Mouse (Mus musculus) stomach, embryonic 15.5 days (tissue): ENCODE results near the gene Sigmar1. TPM values are rescaled to one million over a fixed set of nuclear protein-coding genes. Genes with fewer than 3 reads are reported as not detected.
A peak's percentile ranks its signal among the peaks of the same experiment; 100 is the strongest.
"Not testable (repeated sequence)": the region's sequence is repeated elsewhere in the genome, so short reads cannot be mapped to it uniquely, and the experiment has no call there.

Source experiments
- ATAC-seq: fragments of 200-750 bp; cut with Nextera tagmentation; 2 replicates; pipeline ENCODE4 v1.8.0; 2017; ENCODE audit warnings: low read depth, moderate number of reproducible peaks, moderate TSS enrichment; ENCODE audit not compliant: insufficient read depth, low FRiP score
- H3K27ac ChIP-seq: fragments of 300-500 bp; sonication (generic); 2 replicates; pipeline ENCODE4 v1.5.1; 2015; ENCODE audit warnings: mild to moderate bottlenecking, inconsistent platforms
- H3K27me3 ChIP-seq: fragments of 300-500 bp; sonication (generic); replicated peaks from 2 replicates; pipeline ENCODE4 v1.6.1; 2015; ENCODE audit warnings: inconsistent platforms
- H3K36me3 ChIP-seq: fragments of 300-500 bp; sonication (generic); 2 replicates; pipeline ENCODE4 v1.6.1; 2015; ENCODE audit warnings: inconsistent platforms
- H3K4me1 ChIP-seq: fragments of 300-500 bp; sonication (generic); 2 replicates; pipeline ENCODE4 v1.6.1; 2015; ENCODE audit warnings: inconsistent platforms
- H3K4me2 ChIP-seq: fragments of 300-500 bp; sonication (generic); 2 replicates; pipeline ENCODE4 v1.6.1; 2015; ENCODE audit warnings: mild to moderate bottlenecking, inconsistent platforms
- H3K4me3 ChIP-seq: fragments of 300-500 bp; sonication (generic); replicated peaks from 2 replicates; pipeline ENCODE4 v1.5.1; 2015; ENCODE audit warnings: inconsistent platforms
- H3K9ac ChIP-seq: fragments of 300-500 bp; sonication (generic); 2 replicates; pipeline ENCODE4 v1.6.1; 2015; ENCODE audit warnings: inconsistent platforms
- H3K9me3 ChIP-seq: fragments of 300-500 bp; sonication (generic); 2 replicates; pipeline ENCODE4 v1.6.1; 2016; ENCODE audit warnings: inconsistent platforms
- WGBS: fragments of 180-500 bp; shearing (Covaris S2); methylation state at CpG from one replicate; pipeline ENCODE4 v1.1.7; 2015; 5-methylcytosine and 5-hydroxymethylcytosine counted together
- polyA plus RNA-seq: library from polyadenylated mRNA; unstranded; fragments of >200 nt; fragmentation: Nextera tagmentation; extraction: Ambion mirVana; gene quantifications from 2 replicates; pipeline ENCODE4 v1.2.1, GENCODE M21; 2015

Sigmar1 gene
- polyA plus RNA-seq, 1 experiment from 2014 or later: 82.2 TPM

DNA sequence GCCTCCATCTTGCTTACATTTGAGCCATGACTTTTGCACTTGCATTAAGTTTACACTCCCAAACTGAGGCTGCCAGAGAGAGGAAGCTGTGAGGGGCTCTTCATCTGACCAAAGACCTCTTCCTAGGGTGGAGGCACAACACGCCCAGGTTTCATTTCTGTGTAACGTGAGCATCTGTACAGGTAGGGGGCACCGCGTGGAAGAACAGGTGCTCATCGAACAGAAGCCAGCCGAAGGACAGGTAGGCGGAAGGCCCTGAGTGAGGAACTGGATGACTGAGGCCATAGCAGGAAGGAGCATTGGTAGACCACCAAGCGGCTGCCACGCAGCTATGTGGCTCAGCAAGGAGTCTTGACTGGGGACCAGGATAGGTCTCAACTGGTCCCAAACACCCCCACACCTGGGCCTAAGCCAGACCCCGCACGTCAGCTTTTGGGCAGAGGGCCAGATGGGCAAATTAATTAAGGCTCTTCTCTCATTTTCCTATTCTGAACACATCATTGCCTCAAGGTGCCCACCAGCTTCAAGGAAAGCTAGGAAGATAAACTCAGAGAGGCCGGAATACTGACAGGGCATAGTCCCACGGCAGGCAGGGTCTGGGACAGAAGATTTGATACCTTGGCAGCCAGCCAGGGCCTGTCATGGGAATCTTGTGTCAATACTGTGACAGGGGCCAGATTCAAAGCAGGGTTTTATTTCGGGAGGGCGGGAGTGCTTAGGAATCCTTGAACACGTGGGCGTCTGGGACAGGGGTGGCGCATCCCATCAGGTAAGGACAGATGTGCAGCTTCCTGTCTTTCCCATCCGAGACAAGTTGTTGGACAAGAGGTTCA is 49.8 kb downstream of the Sigmar1 start:
- no peak overlapping the region for H3K9ac ChIP-seq
- no peak for ATAC-seq
- H3K27me3 ChIP-seq: peaks cover 6% of the 10 kb centered on the region; the same call in 1 of the 2 replicates
- H3K4me3 ChIP-seq: no peak overlapping the region
- no peaks in the 10 kb centered on the region for H3K9me3 ChIP-seq
- 66% methylated on average over 19 of the region's 19 CpGs for WGBS
- no peaks in the 10 kb centered on the region for H3K36me3 ChIP-seq
- H3K4me1 ChIP-seq: peaks cover 9% of the 10 kb centered on the region; the same call in 1 of the 2 replicates
- no peak overlapping the region for H3K4me2 ChIP-seq
- no peak overlapping the region for H3K27ac ChIP-seq

DNA sequence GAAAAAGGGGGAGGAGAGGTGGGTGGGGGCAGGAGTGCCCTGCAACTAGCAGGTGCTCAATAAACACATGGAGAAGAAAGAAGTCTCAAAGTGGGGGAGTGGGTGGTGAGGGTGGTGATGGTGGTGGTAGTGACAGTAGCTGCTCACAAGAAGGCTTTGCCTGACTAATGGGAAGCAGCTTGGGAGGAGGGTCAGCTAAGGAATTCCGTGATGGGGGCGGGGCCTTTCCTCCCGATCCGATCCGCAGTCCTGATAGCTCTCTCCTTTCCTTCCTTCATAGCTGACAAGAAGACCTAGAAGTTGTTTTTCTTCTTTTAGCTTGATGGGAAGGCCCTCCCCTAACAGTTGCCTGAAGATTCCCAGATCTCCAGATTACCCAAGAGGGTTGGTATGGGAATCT is 51.3 kb downstream of the Sigmar1 start:
- H3K4me3 ChIP-seq: no peak overlapping the region
- peaks cover 9% of the 10 kb centered on the region; the same call in 1 of the 2 replicates for H3K4me1 ChIP-seq
- no peaks in the 10 kb centered on the region for H3K36me3 ChIP-seq
- no peaks in the 10 kb centered on the region for H3K9me3 ChIP-seq
- no peak overlapping the region for H3K4me2 ChIP-seq
- H3K9ac ChIP-seq: no peak overlapping the region
- WGBS: 9% methylated on average over 5 of the region's 5 CpGs
- no peak for ATAC-seq
- H3K27me3 ChIP-seq: peaks cover 6% of the 10 kb centered on the region; the same call in 1 of the 2 replicates
- H3K27ac ChIP-seq: no peak overlapping the region

DNA sequence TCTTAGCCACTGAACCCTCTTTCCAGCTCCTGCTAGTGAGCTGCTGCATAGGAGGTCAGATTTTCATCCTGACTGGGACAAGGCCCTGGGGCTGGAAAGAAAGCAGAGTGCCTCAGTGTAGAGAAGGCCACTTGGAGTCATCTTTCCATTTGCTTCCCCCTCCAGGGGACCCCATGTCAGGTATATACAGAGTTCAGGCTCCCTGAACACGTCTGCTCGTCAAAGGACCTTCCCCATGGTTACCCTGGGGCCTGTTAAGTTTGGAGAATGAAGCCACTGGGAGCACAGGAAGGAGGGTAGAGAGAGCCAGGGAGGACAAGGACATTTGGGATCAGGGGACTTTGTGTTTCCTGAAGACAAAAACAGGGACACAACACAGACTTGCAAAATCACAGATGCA is 53.7 kb downstream of the Sigmar1 start:
- not testable (repeated sequence) for ATAC-seq, H3K27me3 ChIP-seq, H3K27ac ChIP-seq, H3K4me1 ChIP-seq, H3K9me3 ChIP-seq, H3K4me2 ChIP-seq, H3K36me3 ChIP-seq, H3K9ac ChIP-seq, H3K4me3 ChIP-seq
- 68% methylated on average over 2 of the region's 2 CpGs for WGBS

DNA sequence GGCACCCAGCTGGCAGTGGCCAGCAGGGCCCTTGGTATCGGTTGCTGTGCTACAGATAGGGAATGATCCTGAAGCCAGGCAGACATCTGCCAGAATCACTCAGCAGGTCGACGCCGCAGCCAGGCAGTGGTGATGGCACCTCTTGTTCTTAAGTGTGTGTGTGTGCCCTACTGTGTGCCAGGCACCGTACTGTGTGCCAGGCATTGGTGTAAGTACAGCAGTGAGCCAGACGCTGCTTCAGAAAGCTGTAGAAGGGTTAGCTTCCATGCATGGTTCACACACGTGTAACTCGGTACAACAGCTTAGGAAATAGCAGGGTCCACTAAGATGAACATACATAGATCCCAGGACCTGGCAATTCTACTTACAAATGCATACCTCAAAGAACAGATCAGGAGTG is 55.7 kb downstream of the Sigmar1 start:
- H3K9ac ChIP-seq, H3K4me1 ChIP-seq, H3K4me3 ChIP-seq, H3K27ac ChIP-seq, H3K9me3 ChIP-seq, ATAC-seq, H3K36me3 ChIP-seq, H3K27me3 ChIP-seq, H3K4me2 ChIP-seq: not testable (repeated sequence)
- WGBS: 83% methylated on average over 4 of the region's 8 CpGs

DNA sequence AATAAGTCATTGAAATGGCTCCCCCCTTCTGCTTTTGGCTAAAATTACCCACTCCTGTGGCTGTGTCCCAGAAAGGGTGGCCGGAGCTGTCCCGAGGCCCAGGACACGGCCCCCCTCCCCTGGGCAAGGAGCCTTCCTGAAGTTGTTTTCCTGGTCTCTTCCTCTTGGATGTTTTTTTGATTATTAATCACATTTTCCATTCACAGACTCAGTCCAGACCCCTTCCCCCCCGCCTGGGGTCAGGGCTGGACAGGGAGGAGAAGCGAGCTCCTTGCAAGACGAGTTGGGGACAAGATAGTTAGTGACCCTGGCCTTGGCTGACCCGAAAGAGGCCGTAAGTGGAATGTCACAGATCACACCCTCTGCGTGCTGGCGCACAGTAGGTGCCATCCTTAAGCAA is 56.2 kb downstream of the Sigmar1 start, which contains the start of gene Il11ra1:
TSS of gene Il11ra1 (plus strand) at position 207 of the 400 bp plus-strand sequence.
- H3K4me1 ChIP-seq, H3K36me3 ChIP-seq, H3K27ac ChIP-seq, H3K27me3 ChIP-seq, H3K9ac ChIP-seq, H3K4me3 ChIP-seq, H3K9me3 ChIP-seq, ATAC-seq, H3K4me2 ChIP-seq: not testable (repeated sequence)
- WGBS: 68% methylated on average over 10 of the region's 10 CpGs

DNA sequence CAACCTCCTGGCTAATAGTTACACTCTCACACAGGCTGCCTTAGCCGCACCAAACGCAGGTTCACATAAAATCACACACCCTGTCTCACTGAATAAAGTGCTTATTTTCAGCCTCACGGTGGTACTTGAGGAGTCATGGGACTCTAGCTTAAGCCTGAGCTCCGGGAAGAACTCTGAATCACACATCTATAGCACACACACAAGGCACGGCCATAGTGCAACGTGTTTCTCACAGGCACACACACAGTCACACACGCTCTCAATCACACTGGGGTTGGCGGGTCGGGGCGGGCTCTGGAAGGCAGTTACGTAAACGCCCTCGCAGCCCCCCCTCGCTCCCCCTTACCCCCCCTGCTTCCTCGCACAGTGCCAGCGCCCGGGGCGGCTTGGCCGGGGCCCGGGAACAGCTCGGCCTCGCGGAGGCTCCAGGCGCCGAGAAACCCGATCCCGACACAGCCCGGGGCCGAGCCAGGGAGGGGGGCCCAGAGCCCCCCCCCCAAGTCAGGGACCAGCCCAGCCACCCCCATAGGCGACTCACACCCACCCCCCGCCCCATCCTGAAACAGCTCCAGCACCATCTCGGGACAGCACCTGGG is 57.4 kb downstream of the Sigmar1 start:
- not testable (repeated sequence) for H3K27me3 ChIP-seq, ATAC-seq, H3K36me3 ChIP-seq, H3K4me1 ChIP-seq, H3K9me3 ChIP-seq, H3K9ac ChIP-seq, H3K4me3 ChIP-seq, H3K27ac ChIP-seq
- WGBS: 7% methylated on average over 24 of the region's 32 CpGs
- H3K4me2 ChIP-seq: 0 out of 2 replicates have a peak overlapping the region, but pooled peaks have one; percentile 25

DNA sequence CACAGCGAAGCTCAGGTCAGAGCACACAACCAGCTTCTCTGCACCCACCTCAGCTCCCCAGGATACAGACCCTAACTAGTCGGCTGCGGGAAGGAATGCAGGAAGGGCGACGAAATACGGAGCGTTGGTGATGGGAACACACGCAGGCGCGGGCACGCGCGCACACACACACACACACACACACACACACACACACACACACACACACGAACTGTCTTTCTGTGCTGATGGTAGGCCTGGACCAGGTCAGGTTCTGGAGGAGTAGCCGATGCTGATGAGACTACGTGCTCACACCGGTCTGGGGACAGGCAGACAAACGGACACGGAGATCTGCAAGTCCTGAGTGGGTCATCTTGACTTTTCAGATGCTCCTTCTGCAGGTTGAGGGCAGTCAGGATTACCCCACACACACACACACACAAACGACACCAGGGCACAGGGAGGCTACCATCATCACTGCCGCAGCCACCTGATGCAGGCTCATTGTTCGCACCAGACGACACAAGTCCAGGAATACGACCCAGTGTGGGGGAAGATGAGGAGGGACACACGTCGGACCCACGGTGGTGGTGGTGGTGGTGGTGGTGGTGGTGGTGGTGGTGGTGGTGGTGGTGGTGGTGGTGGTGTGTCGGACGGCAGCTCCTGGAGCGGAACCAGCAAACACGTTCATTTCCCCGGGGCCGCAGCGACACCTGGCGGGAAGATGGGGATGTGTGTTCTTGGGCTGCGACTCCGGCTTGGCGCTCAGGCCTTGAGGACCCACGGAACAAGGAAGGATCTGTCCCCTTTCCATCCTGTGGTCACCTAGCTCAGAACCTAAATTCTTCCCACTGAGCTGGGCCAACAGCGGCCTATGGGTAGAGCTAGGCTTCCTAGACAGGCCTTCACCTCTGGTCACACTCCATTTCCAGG is 58.8 kb downstream of the Sigmar1 start, which contains the start of gene Cntfr:
TSS of gene Cntfr (minus strand) at position 160 of the 912 bp plus-strand sequence.
- not testable (repeated sequence) for ATAC-seq, H3K9ac ChIP-seq, H3K36me3 ChIP-seq, H3K9me3 ChIP-seq, H3K4me1 ChIP-seq, H3K27ac ChIP-seq, H3K4me3 ChIP-seq, H3K27me3 ChIP-seq
- whole genome bisulfite sequencing: 13% methylated on average over 31 of the region's 40 CpGs
- H3K4me2 ChIP-seq: 0 out of 2 replicates have a peak within 1 kb of the TSS, but pooled peaks have one; percentile 19

DNA sequence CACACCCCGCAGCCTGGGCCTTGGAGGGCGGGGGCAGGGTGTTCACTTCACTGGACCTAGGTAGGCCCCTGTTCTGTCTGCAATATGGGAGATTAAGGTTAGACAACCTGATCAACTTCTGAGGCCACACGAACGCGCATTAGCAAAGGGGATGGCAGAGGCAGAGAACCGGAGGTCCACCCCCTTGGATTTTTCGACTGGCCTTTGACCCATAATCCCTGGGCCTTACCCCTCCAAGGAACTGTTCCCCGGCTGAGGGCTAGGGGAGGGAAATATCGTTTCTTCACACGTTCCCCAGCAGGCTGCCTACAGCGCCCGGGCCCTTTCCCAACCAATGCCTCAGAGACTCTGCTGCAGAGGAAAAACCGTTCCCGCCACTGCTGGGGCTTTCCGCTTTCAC is 59.5 kb downstream of the Sigmar1 start:
- H3K36me3 ChIP-seq, H3K9ac ChIP-seq, ATAC-seq, H3K27ac ChIP-seq, H3K4me3 ChIP-seq, H3K27me3 ChIP-seq, H3K4me2 ChIP-seq, H3K9me3 ChIP-seq, H3K4me1 ChIP-seq: not testable (repeated sequence)
- 18% methylated on average over 12 of the region's 15 CpGs for WGBS

DNA sequence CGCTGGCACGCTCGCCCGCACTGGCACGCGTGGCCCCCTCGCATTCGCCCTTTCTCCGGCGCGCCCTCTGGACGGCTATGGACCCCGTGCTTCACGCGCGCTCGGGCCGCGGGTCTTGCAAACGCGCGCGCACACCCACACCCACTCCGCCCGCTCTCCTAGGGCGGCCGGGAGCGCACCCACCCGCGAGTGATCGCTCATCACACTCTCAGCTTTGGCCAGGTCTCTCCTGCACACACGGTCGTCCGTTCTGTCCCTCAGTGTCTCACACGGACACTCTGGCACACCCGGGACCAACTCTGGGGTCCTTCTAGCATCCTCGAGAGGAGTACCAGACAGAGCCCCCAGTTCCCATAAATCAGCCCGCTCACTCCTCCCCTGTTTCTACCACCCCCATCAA is 60.2 kb downstream of the Sigmar1 start:
- not testable (repeated sequence) for ATAC-seq, H3K27ac ChIP-seq, H3K36me3 ChIP-seq, H3K4me2 ChIP-seq, H3K27me3 ChIP-seq, H3K9me3 ChIP-seq, H3K4me1 ChIP-seq, H3K9ac ChIP-seq, H3K4me3 ChIP-seq
- 8% methylated on average over 17 of the region's 38 CpGs for WGBS

DNA sequence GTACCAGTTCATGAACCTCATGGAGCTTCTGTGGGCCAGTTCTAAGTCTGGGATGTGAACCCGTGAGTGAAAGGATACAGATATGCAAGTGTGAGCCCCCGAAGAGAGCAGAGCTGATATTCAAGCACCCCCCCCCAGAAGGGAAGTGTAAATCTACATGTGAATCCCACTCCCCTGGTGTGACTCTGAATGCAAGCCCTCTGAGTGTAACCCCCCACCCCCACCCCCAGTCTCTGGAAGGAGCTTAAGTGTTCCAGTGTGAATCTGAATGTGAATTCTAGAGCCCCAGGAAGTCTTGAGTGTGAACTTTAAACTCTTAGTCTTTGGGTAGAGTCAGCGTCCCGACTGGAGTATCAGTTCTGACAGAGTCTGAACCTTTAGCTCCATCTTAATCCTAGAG is 62.4 kb downstream of the Sigmar1 start:
- not testable (repeated sequence) for H3K9ac ChIP-seq, H3K36me3 ChIP-seq, H3K4me1 ChIP-seq, H3K27ac ChIP-seq, H3K9me3 ChIP-seq, H3K4me3 ChIP-seq, ATAC-seq, H3K27me3 ChIP-seq, H3K4me2 ChIP-seq
- 26% methylated on average over 4 of the region's 4 CpGs for WGBS

DNA sequence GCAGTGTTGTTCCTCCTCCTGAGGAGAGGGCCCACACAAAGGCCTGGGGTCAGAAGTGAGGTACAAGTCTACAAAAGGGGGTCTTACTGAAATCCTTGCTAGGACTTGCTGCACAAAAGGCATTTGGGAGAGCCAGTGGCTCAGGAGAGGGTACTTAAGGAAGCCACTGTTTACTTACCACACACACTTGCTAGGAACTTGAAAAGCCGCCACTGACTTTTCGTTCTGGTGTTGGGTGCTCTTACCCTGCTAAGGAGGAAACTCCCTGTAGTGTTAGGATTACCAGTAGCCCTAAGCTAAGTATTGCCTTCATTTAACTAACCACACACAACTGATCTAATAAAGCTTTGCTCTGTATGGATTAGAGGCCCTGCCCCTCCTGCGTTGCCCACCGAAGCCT is 65.9 kb downstream of the Sigmar1 start:
- H3K4me3 ChIP-seq, H3K27ac ChIP-seq, H3K4me1 ChIP-seq, H3K9me3 ChIP-seq, H3K27me3 ChIP-seq, ATAC-seq, H3K36me3 ChIP-seq, H3K4me2 ChIP-seq, H3K9ac ChIP-seq: not testable (repeated sequence)
- WGBS: no CpG with 5 or more reads among the region's 4 CpGs

DNA sequence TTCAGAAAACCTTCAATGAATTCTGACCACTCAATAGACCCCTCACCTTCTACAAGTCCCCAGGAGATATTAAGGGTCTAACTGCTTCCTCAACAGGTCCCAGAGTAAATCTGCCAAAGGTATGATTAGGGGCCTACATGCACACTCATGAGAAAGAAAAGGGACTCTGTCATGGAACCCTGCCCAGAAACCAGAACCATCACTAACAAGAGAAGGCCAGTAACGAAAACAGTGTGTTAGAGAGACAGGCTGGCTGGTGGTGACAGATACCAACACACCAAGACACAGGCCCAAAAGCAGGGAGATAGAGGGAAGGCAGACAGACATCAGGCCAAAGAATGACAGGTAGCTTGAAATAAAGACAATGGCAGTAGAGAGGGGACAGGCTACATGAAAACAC is 67.4 kb downstream of the Sigmar1 start:
- 54% methylated on average over 1 of the region's 1 CpGs for WGBS
- not testable (repeated sequence) for H3K27ac ChIP-seq, ATAC-seq

More for the DNA sequence above, 67.4 kb downstream of the Sigmar1 start:
- not testable (repeated sequence) for H3K9me3 ChIP-seq, H3K36me3 ChIP-seq, H3K4me2 ChIP-seq, H3K4me1 ChIP-seq, H3K4me3 ChIP-seq, H3K9ac ChIP-seq, H3K27me3 ChIP-seq
